Mouse (Mus musculus) layer of hippocampus, adult 18-20 months (tissue): ENCODE measurements around the gene Fgf22. TPM values are rescaled to one million over a fixed set of nuclear protein-coding genes. Genes with fewer than 3 reads are reported as not detected.

Source experiments
- DNase-seq, 2 experiments: peaks; one replicate each; pipeline ENCODE4 v3.0.0; 2022; ENCODE audit warnings: low spot score in 2 of 2
- long read RNA-seq: library from polyadenylated mRNA; stranded (forward); transcript quantifications from one replicate; pipeline ENCODE4 v2.0.0, GENCODE M21; 2021
- total RNA-seq, 2 experiments: library from RNA; stranded (reverse); gene quantifications; 2 replicates each; pipeline ENCODE4 v1.2.3; 2021

The Fgf22 gene
- total RNA-seq: 1 to 10 TPM; 1.5 to 2.2 TPM
- long read RNA-seq, partial matches to known transcripts: 0 of 12 reads
- long read RNA-seq, other reads (novel, unspliced or antisense): 11 of 12 reads

DNA sequence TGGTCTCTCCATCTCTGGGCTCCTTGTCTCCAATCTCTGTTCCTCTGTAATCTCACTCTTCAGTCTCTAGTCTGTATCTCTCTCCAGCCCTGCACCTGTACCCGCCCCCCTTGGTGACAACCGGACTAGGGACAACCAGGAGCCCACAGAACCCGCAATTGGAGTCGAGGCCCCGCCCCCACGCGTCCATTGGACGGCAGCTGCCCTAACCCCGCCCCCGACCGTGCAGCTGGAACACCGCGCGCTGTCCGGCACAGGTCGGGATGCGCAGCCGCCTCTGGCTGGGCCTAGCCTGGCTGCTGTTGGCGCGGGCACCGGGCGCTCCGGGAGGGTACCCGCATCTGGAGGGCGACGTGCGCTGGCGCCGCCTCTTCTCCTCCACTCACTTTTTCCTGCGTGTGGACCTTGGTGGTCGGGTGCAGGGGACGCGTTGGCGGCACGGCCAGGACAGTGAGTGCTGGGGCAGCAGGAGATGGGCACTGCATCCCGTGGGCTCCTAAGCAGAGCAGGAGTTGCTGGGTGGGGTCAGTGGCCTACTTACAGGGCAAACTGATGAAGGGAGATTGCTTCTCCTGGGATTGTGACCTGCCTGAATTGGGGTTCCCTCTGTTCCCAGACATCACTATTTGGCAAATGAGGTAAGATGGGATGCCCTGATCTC, at the start of gene Fgf22:
Fgf22 (plus strand) TSS at position 221 of the 661 bp plus-strand sequence.
- peak; percentile 50 to 69 for DNase-seq

DNA sequence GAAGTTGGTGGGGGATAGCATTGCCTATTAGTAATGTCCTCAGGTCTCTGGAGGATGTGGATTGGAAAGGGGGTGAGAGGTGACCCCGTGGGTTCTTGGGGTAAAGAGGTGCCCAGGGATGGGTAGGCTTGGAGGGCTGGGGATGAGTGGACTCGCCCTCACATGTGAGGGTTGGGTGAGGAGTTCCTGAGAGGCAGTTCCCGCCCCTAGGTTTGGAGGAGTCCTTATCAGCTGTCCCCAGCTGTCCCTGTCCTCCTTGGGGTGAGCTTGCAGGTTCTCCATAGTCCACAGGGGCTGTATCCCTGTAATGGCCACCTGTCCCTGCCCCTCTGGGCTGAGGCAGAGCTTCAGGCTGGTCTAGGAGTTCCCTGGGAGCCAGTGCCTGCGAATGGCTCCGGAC, 48.9 kb upstream of the Fgf22 start:
- DNase-seq: no peak

DNA sequence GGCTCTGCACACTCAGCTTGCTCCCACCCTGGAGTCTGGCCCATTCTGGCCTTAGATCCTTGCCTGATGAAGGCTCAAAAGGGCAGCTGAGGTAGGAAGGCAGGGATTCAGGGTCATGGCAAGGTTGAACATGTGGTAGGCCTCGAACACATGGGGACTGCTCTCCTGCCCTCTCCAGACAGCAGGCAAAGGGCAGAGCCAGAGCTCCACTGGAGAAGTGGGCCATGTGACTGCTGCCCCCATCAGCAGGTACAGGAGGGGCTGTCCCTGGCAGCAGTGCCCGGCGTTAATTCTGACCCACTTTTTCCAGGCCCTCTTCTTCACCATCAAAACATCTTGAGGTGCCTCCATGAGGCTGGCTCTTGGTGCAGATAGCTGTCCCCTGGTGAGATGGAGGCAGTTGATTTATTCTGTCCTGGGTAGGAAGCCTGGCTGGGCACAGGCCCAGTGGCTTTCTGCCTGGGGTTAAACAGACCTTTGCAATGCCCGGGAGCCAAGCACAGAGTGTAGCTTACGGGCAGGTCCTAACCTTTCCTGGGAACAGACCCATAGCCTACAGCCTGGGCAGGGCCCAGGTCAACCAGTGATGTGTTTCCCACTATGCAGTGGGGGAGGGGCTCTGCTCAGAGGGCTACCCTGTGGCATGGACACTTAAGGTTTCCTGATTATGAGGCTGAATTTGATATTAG, 48.3 kb upstream of the Fgf22 start:
- DNase-seq: no peak

DNA sequence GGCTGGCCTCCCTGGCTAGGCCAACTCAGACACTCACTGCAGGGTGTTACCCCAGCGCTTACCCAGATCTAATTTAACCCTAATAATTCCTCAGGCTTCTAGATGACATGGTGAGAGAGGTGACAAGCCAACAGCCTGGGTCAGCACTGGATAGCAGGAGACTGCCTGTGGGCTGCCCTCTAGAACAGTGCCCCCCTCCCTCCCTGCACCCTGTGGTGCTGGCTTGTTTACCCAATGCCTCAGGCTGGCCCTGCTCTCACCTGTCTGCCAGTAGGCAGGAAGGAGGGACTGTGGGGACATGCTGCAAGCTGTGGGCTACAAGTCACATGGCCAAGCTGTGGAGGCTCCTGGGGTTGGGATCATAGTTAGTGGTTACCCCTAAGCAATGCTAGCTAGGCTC, 47.7 kb upstream of the Fgf22 start:
- DNase-seq: no peak

DNA sequence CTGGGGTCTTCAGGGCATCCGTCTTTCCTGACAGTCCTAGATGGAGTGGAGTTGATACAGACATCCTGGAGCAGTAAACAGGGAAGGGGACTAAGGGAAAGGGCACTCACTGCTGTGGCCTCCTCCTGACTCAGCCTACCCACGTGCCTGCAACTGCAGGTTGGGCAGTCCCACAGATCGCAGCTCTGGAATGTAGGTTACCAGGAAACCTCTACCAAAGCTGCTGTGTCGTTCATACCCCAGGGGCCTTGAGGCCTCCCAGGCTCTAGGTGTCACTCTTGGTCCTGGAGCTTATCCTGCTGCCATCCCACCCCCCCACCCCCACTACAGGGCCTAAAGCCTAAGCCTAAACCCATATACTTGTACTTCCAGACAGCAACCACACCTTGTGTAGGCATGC, 47.1 kb upstream of the Fgf22 start:
- no peak for DNase-seq

DNA sequence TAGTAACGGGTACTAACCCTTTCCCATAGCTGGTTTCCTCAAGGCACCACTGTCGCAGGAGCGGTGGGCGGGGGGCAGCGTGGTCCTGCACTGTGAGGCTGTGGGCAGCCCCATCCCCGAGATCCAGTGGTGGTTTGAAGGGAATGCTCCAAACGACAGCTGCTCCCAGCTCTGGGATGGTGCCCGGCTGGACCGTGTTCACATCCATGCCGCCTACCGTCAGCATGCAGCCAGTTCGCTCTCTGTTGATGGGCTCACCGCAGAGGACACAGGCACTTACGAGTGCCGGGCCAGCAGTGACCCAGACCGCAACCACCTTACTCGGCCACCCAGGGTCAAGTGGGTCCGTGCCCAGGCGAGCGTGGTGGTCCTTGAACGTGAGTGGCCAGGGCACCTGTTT, 46.2 kb upstream of the Fgf22 start:
- no peak for DNase-seq

DNA sequence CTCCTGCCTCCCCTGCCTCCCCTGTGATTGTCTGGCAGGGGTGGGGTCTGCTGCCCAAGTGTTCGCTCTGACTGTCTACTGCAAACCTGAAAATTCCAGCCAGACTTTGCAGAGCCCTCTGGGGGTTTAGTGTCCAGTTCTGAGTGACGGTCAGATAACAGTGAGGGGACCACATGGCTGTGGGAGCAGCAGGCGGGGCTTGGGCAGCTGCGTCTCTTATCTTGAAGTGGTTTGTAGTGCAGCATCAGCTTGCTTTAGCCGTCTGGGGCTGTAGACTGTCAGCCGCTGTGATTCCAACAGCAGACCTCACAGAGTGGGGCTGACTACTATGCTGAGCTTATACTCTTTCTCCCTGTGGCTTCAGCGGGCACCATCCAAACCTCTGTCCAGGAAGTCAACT, 45.6 kb upstream of the Fgf22 start:
- DNase-seq: no peak

DNA sequence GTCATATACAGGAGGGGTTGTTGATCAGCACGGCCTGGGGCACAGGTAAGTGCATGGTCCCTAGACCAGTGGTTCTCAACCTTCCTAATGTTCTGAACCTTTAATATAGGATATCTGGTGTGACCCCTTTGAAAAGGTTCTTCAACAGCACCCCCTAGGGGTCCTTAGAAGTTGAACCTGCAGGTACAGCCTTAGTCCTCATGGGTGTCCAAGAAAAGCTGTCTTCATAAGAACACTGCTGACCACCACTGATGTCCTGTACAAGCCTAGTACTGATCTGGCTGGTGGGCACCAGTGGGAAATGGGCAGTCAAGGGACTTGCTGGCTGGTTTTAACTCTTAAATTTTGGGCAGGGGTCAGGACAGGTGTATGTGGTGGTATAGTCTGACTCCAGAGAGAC, 42.8 kb upstream of the Fgf22 start:
- DNase-seq: no peak

DNA sequence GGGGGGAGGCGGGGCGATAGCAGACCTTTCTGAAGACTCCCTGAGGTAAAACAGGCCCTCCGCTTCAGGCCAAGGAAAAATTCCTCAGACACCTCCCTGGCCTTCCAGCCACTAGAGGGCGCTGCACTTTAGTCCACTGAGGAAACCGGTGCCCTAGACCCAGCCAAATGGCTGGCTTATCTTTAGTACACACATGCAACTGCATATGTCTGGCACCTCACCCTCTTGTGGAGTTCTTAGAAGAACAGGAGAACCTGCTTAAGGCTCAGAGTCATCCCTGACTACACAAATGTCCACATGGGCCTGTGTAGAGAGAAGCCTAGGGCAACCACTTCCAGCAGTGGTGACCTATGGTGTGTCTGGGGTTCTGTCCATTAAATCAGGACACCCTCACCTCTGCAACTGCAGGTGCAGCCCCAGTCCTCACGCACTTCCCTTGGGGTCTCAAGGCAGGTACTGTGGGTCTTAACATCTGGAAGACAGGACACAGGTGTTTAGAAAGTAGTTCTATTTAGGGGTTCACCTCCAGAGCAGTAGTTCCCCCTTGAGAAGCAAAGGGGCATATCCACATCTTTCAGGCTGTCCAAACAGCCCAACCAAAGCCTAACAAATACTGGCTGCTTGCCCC, 42.3 kb upstream of the Fgf22 start:
- peak; percentile 63 to 81 for DNase-seq

DNA sequence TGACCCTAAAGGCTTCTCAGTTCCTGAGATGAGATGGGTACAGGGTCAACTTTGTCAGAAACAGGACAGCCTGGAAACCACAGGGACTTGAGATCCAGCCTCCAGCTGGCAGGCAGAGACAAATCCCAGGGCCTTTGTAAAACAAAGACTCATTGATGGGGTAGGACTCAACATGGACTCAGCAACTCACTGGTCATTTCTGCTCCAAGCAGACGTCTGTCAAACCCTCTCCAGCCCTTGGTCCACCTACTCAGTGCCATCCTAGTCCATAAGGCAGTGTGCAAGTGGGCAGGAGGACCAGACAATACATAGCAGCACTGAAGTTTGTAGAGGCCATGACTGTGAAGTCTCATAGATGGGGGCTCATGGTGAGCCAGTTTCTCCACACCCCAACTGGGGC, 41.7 kb upstream of the Fgf22 start:
- DNase-seq: no peak

DNA sequence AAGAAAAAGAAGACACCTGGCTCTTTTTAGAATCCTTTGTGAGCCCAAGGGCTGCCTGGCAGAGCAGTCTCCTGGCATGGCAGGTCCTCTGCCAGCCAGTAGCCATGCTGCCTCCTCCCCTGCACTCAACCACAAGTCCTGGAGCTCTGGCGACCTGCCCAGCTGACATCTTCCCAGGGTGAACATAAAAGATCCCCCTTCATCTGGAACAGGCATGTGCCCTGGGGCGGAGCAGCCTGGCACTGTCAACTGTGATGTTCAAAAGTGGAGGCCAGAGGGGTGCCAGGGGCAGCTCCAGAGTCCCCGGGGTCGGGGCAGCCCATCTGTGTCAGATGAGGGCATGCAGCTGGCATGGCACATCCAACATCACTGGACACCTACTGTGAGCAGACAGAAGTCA, 39.9 kb upstream of the Fgf22 start:
- no peak for DNase-seq

DNA sequence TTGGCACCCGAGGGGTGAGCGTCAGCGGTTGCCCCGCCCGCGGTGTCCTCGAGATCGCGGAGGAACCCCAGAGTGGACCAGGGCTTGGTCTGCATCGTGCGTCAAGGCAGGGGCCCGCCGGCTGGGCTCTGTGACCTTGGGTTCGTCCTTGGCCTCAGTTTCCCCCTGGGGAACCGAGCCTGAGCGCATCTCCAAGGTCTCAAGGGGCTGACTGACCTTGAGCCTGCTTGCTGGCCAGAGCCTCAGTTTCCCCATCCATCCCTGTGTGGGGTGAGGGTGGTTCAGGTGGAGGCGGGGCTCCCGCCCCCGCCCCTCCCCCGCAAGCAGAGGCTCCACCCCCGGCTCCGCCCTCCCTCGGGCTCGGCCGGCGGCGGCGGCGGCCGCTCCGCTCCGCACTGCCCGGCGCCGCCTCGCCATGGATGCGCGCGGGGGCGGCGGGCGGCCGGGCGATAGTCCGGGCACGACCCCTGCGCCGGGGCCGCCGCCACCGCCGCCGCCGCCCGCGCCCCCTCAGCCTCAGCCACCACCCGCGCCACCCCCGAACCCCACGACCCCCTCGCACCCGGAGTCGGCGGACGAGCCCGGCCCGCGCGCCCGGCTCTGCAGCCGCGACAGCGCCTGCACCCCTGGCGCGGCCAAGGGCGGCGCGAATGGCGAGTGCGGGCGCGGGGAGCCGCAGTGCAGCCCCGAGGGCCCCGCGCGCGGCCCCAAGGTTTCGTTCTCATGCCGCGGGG, 38.5 kb upstream of the Fgf22 start, which contains the start of gene Hcn2:
Hcn2 (plus strand) TSS at position 381 of the 734 bp plus-strand sequence.
- DNase-seq: no peak

DNA sequence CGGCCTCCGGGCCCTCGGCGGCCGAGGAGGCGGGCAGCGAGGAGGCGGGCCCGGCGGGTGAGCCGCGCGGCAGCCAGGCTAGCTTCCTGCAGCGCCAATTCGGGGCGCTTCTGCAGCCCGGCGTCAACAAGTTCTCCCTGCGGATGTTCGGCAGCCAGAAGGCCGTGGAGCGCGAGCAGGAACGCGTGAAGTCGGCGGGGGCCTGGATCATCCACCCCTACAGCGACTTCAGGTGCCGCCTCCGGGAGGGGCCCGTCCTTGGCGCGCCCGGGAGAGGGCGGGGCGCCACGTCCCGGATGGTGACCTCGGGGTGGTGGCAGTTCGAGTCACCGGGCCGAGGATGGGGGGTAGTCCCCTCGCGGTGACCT, 37.9 kb upstream of the Fgf22 start:
- DNase-seq: peak in 1 of 2 experiments; percentile 45

DNA sequence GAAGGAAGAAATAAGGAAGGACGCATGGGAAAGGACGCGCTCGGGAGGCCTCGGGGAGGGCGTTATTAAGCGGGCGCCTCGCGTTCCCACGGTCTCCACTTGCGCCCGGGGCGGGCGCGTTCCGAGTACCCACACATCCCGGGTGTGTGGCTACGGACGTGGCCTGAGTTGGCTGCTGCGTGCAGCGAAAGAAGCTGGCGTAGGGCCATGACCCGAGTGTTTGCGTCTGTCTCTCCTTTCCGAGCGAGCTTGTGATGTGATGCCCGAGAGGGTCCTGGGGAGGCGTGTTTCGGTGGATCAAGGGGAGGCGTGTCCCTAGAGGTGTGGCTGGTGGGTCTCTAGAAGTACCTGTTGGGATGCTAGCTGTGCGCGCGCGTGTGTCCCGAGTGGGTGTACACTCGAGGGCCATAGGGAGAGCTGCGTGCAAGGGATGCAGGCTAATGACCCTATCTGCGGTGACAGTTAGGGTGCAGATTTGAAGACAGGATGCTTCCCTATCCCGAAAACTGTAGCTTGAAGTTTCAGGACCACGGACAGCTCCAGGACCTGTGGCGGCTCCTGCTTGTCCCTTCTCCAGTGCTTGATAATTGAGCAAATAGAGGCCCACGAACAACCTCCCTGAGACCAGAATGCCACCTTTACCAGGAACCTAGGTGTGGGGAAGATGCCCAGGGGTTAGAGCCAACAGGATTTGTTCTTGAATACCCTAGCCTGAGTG, 37.1 kb upstream of the Fgf22 start:
- no peak for DNase-seq

DNA sequence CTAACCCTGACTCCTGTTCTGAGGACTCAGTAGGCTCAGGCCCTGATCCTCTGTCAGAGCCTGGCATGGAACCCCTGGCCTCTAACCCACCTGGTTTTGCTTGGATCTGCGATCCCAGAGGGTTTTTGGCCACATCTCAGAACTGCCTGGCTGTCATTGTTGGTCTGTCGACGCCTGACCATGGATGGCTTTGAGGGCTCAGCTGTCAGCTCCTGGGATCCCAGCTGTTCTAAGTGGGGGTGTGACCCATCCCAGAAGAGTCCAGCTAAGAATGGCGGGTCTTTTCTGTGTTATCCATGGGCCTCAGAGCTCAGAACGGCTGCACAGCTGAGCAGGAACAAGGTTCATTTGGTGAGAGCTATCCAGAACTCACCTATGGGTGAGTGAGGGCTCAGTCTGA, 33.8 kb upstream of the Fgf22 start:
- no peak for DNase-seq

DNA sequence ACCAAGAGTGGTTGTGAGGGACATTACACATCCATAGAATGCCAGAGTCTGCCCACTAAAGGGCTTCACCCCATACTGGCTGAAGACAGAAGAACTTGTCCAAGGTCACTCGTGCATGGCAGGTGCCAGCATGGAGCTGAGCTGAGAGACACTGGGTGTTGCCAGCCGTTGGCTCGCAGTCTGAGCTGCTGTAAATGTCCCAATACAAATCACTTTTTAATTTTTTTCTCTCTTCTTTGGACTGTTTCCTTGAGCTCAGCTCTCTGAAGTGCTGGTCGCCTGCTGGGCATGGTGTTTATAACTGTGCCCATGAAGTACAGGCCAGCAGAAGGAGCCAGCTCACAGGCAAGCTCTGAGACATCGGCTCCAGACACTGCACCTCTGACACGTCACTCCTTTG, 31.8 kb upstream of the Fgf22 start:
- DNase-seq: no peak

DNA sequence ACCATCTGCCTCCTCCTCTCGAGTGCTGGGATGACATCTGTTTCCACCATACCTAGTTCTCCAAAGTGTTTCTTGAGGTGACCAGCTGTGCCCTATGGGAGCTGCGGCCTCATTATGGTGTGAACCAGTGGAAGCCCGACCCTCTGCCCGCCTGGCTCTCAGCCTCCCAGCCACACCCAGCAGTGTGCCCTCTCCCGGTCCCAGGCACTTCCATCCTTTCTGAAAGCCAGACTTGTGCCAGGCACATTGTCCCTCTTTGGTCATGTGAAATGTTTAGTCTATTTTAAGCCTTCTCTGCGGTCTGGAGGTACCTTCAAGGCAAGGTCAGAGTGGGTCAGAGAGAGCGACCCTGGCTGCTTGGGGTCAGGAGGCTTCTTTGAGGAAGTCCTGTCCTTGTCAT, 31.2 kb upstream of the Fgf22 start:
- DNase-seq: no peak

DNA sequence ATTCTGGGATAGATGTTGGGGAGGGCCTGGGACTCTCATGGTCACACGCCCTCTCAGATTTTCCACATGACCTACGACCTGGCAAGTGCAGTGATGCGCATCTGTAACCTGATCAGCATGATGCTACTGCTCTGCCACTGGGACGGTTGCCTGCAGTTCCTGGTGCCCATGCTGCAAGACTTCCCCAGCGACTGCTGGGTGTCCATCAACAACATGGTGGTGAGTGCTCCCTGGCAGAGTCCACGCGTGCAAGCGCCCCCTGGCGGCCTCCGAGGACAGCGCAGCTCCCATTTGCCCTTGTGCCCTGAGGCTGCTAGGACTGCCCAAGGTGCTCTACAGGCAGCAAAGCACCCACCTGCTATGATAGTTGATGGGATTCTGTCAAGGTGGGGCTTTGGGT, 28.8 kb upstream of the Fgf22 start:
- DNase-seq: no peak

DNA sequence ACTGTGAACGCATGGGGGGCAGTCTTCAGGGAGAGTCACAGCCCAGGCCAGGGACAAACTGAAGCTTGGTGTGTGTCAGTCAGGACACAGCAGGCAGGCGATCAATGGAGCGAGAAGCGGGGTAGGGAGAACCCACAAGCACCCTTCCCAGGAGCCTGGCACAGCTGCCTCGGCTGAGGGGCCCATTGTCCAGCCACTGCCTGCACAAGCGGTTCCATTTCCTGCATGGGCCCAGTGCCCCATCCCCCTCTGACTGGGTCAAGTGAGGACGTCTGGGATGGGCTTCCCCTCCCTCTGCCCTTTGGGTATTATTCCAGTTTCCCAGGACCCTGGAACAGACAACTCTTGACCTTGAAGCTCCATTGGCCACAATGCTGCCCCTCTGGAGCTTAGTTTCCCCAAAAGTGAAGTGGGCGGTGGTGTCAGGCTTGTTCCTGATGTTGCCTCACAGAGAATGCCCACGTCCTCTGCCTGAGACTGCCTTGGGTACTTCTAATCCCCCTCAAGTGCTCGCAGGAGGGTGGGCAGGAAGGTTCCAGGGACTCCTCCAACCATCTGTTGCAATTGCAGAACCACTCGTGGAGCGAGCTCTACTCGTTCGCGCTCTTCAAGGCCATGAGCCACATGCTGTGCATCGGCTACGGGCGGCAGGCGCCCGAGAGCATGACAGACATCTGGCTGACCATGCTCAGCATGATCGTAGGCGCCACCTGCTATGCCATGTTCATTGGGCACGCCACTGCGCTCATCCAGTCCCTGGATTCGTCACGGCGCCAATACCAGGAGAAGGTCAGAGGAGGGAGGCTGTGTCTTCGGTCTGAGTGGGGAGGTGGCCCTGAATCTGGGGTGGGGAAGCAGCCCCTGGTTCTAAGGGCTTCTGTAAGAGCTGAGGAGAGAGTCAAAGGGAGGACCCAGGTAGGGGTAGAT, 26.3 kb upstream of the Fgf22 start:
- peak; percentile 56 to 63 for DNase-seq

DNA sequence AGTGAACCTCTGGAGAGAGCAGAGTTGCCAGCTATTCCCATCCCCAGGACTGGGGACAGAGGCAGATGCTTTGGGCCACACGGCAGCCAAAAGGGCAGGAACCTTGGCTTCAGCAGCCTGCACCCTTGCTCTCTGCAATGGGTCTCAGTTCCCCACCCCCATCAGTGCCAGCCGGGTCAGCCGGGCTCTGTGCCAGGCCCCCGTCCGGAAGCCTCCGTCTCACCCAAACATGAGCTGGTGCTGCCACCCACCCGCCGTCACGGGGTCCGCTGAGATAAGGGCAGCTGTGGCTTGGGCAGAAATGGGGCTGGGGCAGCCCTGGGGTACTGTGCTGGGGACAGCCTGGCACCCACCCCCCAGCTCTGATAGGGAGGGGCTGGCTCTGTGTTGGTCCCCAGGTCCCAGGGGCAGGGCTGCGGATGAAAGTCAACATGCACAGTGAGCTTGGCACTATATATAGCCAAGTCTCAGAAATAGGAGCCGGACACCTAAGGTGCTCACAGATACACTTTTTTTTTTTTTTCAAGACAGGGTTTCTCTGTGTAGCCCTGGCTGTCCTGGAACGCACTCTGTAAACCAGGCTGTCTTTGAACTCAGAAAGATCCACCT, 25.4 kb upstream of the Fgf22 start:
- peak in 1 of 2 experiments; percentile 45 for DNase-seq
